Mouse (Mus musculus) brain, embryonic 14.5 days (tissue): ENCODE data around the gene Srrm4.

Experiments used
- CTCF ChIP-seq: fragments of 200-500 bp; IDR thresholded peaks from 2 replicates; pipeline ENCODE4 v1.5.1; 2012; ENCODE audit warnings: inconsistent platforms, mild to moderate bottlenecking, moderate library complexity, borderline replicate concordance; ENCODE audit not compliant: insufficient read depth, insufficient read length; ENCODE audit errors: extremely low read depth
- POLR2A ChIP-seq: fragments of 200-500 bp; IDR thresholded peaks from 2 replicates; pipeline ENCODE4 v1.6.1; 2012; ENCODE audit warnings: mild to moderate bottlenecking, inconsistent platforms, borderline replicate concordance; ENCODE audit not compliant: poor library complexity, insufficient read depth, insufficient read length, severe bottlenecking; ENCODE audit errors: extremely low read depth

- no peak for TF ChIP-seq CTCF
- no peak for TF ChIP-seq POLR2A
Measured at GRCm38 (mm10) chr5:116553106-116553505, 38.5 kb downstream of the Srrm4 start.
